Mouse (Mus musculus): ENCODE measurements around the gene Atp6v1f. TPM values are rescaled to one million over a fixed set of nuclear protein-coding genes. Genes with fewer than 3 reads are reported as not detected.
A peak's percentile ranks its signal among the peaks of the same experiment; 100 is the strongest.

The Atp6v1f gene
- polyA plus RNA-seq, 1 experiment = 381 TPM

DNA sequence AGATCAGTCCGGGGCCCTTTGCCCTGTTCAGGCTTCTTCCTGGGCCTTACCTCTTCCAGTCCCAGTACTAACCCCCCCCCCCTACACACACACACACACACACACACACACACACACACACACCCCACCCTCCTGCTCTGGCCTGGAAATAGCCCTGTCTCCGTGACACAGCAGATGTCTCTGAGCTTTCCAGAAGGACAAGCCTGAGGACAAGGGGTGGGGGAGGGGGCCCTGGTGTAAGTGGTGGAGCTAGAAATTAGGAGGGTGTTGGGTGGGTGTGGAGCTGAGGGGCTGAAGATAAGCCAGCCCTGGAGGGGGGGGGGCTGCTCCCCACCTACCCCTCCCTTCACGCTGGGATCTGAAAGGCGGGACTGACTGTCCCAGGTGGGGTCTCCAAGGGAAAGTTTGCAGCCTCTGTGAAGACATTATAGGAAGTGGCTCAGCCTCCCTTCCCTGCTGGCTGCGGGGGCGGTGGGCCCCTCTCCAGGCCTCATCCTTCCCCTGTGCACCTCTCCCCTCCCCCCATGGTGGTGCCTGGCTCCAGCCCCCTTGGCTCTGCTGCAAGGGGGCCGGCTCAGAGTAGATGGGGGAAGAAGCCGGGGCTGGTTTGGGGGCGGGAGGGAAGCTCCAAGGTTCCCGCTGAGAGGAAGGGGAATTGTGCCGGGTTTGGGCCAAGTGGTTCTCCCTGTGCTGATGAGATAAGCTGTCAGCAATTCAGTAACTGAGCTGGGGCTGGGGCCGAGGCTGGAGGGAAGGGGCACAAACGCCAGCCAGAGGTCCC, 32.4 kb upstream of the Atp6v1f start:
- no peaks in the 10 kb centered on the region; the same call in 1 of the 2 replicates for H3K27me3 ChIP-seq (ENCODE audit: control insufficient read depth, insufficient read depth, low read length)
- no peak overlapping the region for H3K27ac ChIP-seq (ENCODE audit: control insufficient read depth, insufficient read depth, low read length)
- no peaks in the 10 kb centered on the region for H3K4me1 ChIP-seq (replicated peaks; ENCODE audit: control insufficient read depth, insufficient read depth, low read length)
- WGBS = 18% methylated on average over 13 of the region's 13 CpGs
- no peaks in the 10 kb centered on the region for H3K36me3 ChIP-seq (ENCODE audit: control insufficient read depth, insufficient read depth, low read length)
- DNase-seq = no peak
- H3K4me3 ChIP-seq (ENCODE audit: control insufficient read depth, insufficient read depth, low read length) = no peak overlapping the region
- TF ChIP-seq CTCF (IDR thresholded peaks at IDR 0.05; ENCODE audit: borderline replicate concordance, control insufficient read depth, extremely low read depth, insufficient read depth, low read length, poor library complexity) (no peak), POLR2A (IDR thresholded peaks at IDR 0.05; ENCODE audit: control insufficient read depth, extremely low read depth, insufficient read depth, low read length, poor library complexity) (no peak)

DNA sequence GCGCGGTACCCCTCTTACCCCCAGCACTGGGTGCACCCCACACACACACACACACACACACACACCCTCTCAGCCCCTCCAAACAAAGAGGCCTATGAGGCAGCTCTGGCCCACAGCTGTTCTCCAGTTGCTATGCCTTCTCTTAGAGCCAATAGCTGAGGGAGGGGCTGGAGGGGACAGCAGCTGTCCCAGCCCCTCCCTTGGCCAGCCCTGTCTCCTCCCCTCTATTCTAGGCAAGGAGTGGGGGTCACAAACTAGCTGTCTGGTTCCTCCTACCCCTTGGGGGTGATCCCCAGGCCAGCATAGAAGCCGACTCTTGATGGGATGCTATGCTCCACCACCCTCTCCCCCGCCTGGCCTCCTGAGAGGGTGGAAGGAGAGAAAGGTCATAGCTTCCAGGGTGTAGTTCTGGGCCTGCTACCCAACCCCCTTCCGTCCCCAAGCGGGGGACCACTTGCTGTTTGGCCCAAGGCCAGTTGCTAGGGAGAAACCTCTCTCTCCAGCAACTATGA, 31.5 kb upstream of the Atp6v1f start:
- no peaks in the 10 kb centered on the region; the same call in 1 of the 2 replicates for H3K27me3 ChIP-seq (ENCODE audit: control insufficient read depth, insufficient read depth, low read length)
- no peak for DNase-seq
- H3K4me3 ChIP-seq (ENCODE audit: control insufficient read depth, insufficient read depth, low read length) = no peak overlapping the region
- WGBS = 78% methylated on average over 6 of the region's 6 CpGs
- TF ChIP-seq CTCF (IDR thresholded peaks at IDR 0.05; ENCODE audit: borderline replicate concordance, control insufficient read depth, extremely low read depth, insufficient read depth, low read length, poor library complexity) = no peak
- TF ChIP-seq POLR2A (IDR thresholded peaks at IDR 0.05; ENCODE audit: control insufficient read depth, extremely low read depth, insufficient read depth, low read length, poor library complexity) = no peak
- H3K4me1 ChIP-seq (replicated peaks; ENCODE audit: control insufficient read depth, insufficient read depth, low read length) = no peaks in the 10 kb centered on the region
- no peaks in the 10 kb centered on the region for H3K36me3 ChIP-seq (ENCODE audit: control insufficient read depth, insufficient read depth, low read length)
- H3K27ac ChIP-seq (ENCODE audit: control insufficient read depth, insufficient read depth, low read length) = no peak overlapping the region

DNA sequence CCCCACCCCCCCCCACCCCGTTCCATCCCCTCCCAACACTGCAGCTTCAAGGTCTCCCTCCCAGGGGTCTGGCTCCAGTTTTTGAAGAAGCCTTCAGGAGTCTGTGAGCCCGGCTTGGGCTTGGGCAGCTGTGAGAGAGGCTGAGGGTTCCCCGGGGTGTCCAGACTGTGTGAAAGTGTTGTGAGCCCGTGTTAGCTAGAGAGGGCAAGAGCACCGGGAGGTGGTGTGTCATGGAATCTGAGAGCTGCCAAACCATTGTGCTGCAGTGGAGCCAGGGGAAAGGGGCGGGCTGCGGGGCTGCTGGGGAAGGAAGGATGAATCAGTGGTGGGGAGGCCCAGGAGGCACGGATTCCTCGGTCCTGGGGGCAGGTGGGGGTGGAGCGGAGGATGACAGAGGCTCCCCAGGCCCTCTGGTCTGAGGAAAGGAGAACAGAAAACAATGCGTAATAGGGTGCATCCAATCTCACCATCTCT, 31.0 kb upstream of the Atp6v1f start:
- 32% methylated on average over 11 of the region's 11 CpGs for WGBS
- Histone ChIP-seq H3K36me3 (ENCODE audit: control insufficient read depth, insufficient read depth, low read length) (no peaks in the 10 kb centered on the region), H3K27ac (ENCODE audit: control insufficient read depth, insufficient read depth, low read length) (no peak overlapping the region)

DNA sequence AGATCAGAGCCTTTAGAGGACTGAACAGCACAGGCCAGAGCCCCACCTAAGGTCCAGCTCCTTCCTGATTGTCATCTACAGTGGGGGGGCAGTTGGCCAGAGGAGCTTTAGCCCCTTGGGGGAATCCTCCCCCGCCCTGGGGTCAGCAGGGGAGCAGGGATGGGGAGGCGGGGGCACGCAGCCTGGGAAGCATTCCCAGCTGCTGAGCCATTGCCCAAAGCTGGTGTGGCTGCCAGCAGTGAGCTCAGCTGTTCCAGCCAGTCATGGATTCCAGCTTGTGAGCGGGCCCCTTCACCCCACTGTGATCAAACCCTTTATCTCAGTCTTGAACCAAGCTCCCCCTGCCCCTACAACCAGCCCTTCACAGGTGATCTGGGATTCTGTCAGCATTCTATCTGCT, 28.3 kb upstream of the Atp6v1f start:
- TF ChIP-seq CTCF (IDR thresholded peaks at IDR 0.05; ENCODE audit: borderline replicate concordance, control insufficient read depth, extremely low read depth, insufficient read depth, low read length, poor library complexity) (no peak), POLR2A (IDR thresholded peaks at IDR 0.05; ENCODE audit: control insufficient read depth, extremely low read depth, insufficient read depth, low read length, poor library complexity) (no peak)
- Histone ChIP-seq H3K27me3 (ENCODE audit: control insufficient read depth, insufficient read depth, low read length) (no peaks in the 10 kb centered on the region; the same call in 1 of the 2 replicates), H3K4me1 (replicated peaks; ENCODE audit: control insufficient read depth, insufficient read depth, low read length) (no peaks in the 10 kb centered on the region), H3K4me3 (ENCODE audit: control insufficient read depth, insufficient read depth, low read length) (no peak overlapping the region), H3K27ac (ENCODE audit: control insufficient read depth, insufficient read depth, low read length) (no peak overlapping the region), H3K36me3 (ENCODE audit: control insufficient read depth, insufficient read depth, low read length) (no peaks in the 10 kb centered on the region)
- DNase-seq = no peak
- WGBS = 96% methylated on average over 4 of the region's 4 CpGs

More for the DNA sequence above, 31.0 kb upstream of the Atp6v1f start:
- DNase-seq = no peak
- Histone ChIP-seq H3K4me1 (replicated peaks; ENCODE audit: control insufficient read depth, insufficient read depth, low read length) (no peaks in the 10 kb centered on the region), H3K4me3 (ENCODE audit: control insufficient read depth, insufficient read depth, low read length) (no peak overlapping the region), H3K27me3 (ENCODE audit: control insufficient read depth, insufficient read depth, low read length) (no peaks in the 10 kb centered on the region; the same call in 1 of the 2 replicates)
- TF ChIP-seq POLR2A (IDR thresholded peaks at IDR 0.05; ENCODE audit: control insufficient read depth, extremely low read depth, insufficient read depth, low read length, poor library complexity) (no peak), CTCF (IDR thresholded peaks at IDR 0.05; ENCODE audit: borderline replicate concordance, control insufficient read depth, extremely low read depth, insufficient read depth, low read length, poor library complexity) (no peak)

DNA sequence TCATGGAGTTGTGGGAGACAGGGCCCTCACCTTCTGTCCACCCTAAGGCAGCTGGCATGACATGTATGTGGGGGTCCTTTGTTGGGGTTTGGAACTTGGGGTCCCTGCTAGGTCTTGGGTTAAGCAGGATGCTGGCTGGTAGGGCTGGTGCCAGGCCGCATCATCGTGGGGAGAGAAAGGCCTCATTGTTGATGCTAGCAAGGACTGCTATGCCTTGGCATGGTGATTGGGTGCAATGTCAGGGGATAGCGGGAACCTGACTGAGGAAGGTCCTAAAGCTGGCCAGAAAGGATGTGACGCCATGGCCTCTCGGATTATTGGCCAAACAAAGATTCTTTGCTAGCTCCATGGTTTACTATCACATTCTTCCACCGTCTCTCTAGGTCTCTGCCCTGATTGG, 27.7 kb upstream of the Atp6v1f start:
- Histone ChIP-seq H3K27me3 (ENCODE audit: control insufficient read depth, insufficient read depth, low read length) (no peaks in the 10 kb centered on the region; the same call in 1 of the 2 replicates), H3K4me3 (ENCODE audit: control insufficient read depth, insufficient read depth, low read length) (no peak overlapping the region), H3K27ac (ENCODE audit: control insufficient read depth, insufficient read depth, low read length) (no peak overlapping the region), H3K36me3 (ENCODE audit: control insufficient read depth, insufficient read depth, low read length) (no peaks in the 10 kb centered on the region), H3K4me1 (replicated peaks; ENCODE audit: control insufficient read depth, insufficient read depth, low read length) (no peaks in the 10 kb centered on the region)
- 92% methylated on average over 6 of the region's 6 CpGs for WGBS
- DNase-seq = no peak
- TF ChIP-seq POLR2A (IDR thresholded peaks at IDR 0.05; ENCODE audit: control insufficient read depth, extremely low read depth, insufficient read depth, low read length, poor library complexity) (no peak), CTCF (IDR thresholded peaks at IDR 0.05; ENCODE audit: borderline replicate concordance, control insufficient read depth, extremely low read depth, insufficient read depth, low read length, poor library complexity) (no peak)

DNA sequence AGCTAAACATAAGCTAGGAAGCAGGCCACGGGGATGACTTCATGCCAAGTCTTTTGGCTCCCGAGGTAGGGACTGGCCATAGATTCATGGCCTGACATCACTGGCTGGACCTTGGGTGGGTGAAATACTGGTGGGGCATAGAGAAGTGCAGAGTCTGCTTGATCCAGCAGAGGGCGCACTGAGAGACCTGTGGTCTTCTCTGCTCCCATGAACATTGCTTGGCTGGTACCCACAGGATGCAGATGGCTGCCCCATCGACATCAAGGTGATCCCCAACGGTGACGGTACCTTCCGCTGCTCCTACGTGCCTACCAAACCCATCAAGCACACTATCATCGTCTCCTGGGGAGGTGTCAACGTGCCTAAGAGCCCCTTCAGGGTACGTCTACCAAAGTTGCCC, 22.7 kb upstream of the Atp6v1f start:
- Histone ChIP-seq H3K27ac (ENCODE audit: control insufficient read depth, insufficient read depth, low read length) (no peak overlapping the region), H3K4me1 (replicated peaks; ENCODE audit: control insufficient read depth, insufficient read depth, low read length) (no peaks in the 10 kb centered on the region), H3K4me3 (ENCODE audit: control insufficient read depth, insufficient read depth, low read length) (no peak overlapping the region), H3K36me3 (ENCODE audit: control insufficient read depth, insufficient read depth, low read length) (no peaks in the 10 kb centered on the region), H3K27me3 (ENCODE audit: control insufficient read depth, insufficient read depth, low read length) (no peaks in the 10 kb centered on the region)
- peak; percentile 79; the same call in 1 of the 2 replicates for TF ChIP-seq CTCF (IDR thresholded peaks at IDR 0.05; ENCODE audit: borderline replicate concordance, control insufficient read depth, extremely low read depth, insufficient read depth, low read length, poor library complexity)
- TF ChIP-seq POLR2A (IDR thresholded peaks at IDR 0.05; ENCODE audit: control insufficient read depth, extremely low read depth, insufficient read depth, low read length, poor library complexity) = no peak
- whole genome bisulfite sequencing = 38% methylated on average over 11 of the region's 11 CpGs
- DNase-seq = peak; percentile 41
